Mouse (Mus musculus) embryonic facial prominence, embryonic 10.5 days (tissue): ENCODE results near the gene Rab6a. TPM values are rescaled to one million over a fixed set of nuclear protein-coding genes. Genes with fewer than 3 reads are reported as not detected.
"Not testable (repeated sequence)": the region's sequence is repeated elsewhere in the genome, so short reads cannot be mapped to it uniquely, and the experiment has no call there.

Experiments used
- DNase-seq: peaks from one replicate; pipeline ENCODE4 v3.0.0-alpha.2; 2017; ENCODE audit warnings: low spot score
- H3K27ac ChIP-seq: fragments of 300-500 bp; sonication (generic); replicated peaks from 2 replicates; pipeline ENCODE4 v1.5.1; 2016; ENCODE audit warnings: mild to moderate bottlenecking
- H3K27me3 ChIP-seq: fragments of 300-500 bp; sonication (generic); replicated peaks from 2 replicates; pipeline ENCODE4 v1.6.1; 2016; ENCODE audit warnings: low read depth, mild to moderate bottlenecking; ENCODE audit not compliant: poor library complexity, severe bottlenecking
- H3K36me3 ChIP-seq: fragments of 300-500 bp; sonication (generic); replicated peaks from 2 replicates; pipeline ENCODE4 v1.6.1; 2016; ENCODE audit warnings: mild to moderate bottlenecking, moderate library complexity
- H3K4me1 ChIP-seq: fragments of 300-500 bp; sonication (generic); 2 replicates; pipeline ENCODE4 v1.6.1; 2016
- H3K4me3 ChIP-seq: fragments of 300-500 bp; sonication (generic); 2 replicates; pipeline ENCODE4 v1.5.1; 2016; ENCODE audit warnings: mild to moderate bottlenecking, moderate library complexity
- H3K9me3 ChIP-seq: fragments of 300-500 bp; sonication (generic); 2 replicates; pipeline ENCODE4 v1.6.1; 2016; ENCODE audit warnings: mild to moderate bottlenecking
- WGBS: fragments of 180-500 bp; shearing (Covaris S2); methylation state at CpG from one replicate; pipeline ENCODE4 v1.1.7; 2016; 5-methylcytosine and 5-hydroxymethylcytosine counted together
- polyA plus RNA-seq: library from polyadenylated mRNA; unstranded; fragments of >200 nt; fragmentation: Nextera tagmentation; extraction: Ambion mirVana; gene quantifications from 2 replicates; pipeline ENCODE4 v1.2.1, GENCODE M21; 2016

Rab6a gene
- polyA plus RNA-seq = 92.1 and 92.3 TPM in 2 replicates

- peaks cover 25% of the 10 kb centered on the region for H3K4me1 ChIP-seq
- H3K4me3 ChIP-seq = peak within 1 kb of the TSS; percentile 100
- H3K27ac ChIP-seq = peak within 1 kb of the TSS; percentile 99
- no peaks in the 10 kb centered on the region for H3K9me3 ChIP-seq
- H3K36me3 ChIP-seq = no peaks in the 10 kb centered on the region
- under 1% methylated on average over 105 of the region's 105 CpGs for WGBS
- peak; percentile 99 for DNase-seq
- H3K27me3 ChIP-seq = no peaks in the 10 kb centered on the region
These were observed at the start of gene Rab6a for GRCm38 (mm10) chr7:100607214-100608129. Gene Rab6a (plus strand): TSS chr7:100607410.

- Histone ChIP-seq H3K27ac (no peak overlapping the region), H3K4me3 (no peak overlapping the region), H3K4me1 (peaks cover 6% of the 10 kb centered on the region), H3K36me3 (no peaks in the 10 kb centered on the region), H3K27me3 (no peaks in the 10 kb centered on the region), H3K9me3 (no peaks in the 10 kb centered on the region)
- 84% methylated on average over 4 of the region's 4 CpGs for WGBS
- DNase-seq = no peak
These were observed 47.9 kb upstream of the Rab6a start for GRCm38 (mm10) chr7:100559331-100559730.

- H3K4me1 ChIP-seq = no peaks in the 10 kb centered on the region
- H3K27me3 ChIP-seq = no peaks in the 10 kb centered on the region
- no peak overlapping the region for H3K27ac ChIP-seq
- WGBS = 77% methylated on average over 11 of the region's 11 CpGs
- H3K9me3 ChIP-seq = no peaks in the 10 kb centered on the region
- no peak for DNase-seq
- no peak overlapping the region for H3K4me3 ChIP-seq
- H3K36me3 ChIP-seq = peaks cover 8% of the 10 kb centered on the region; the same call in 1 of the 2 replicates
These were observed 45.2 kb upstream of the Rab6a start for GRCm38 (mm10) chr7:100561861-100562587.

- not testable (repeated sequence) for H3K9me3 ChIP-seq, H3K4me3 ChIP-seq, H3K4me1 ChIP-seq, DNase-seq, H3K27me3 ChIP-seq, H3K27ac ChIP-seq
- H3K36me3 ChIP-seq = peaks cover 20% of the 10 kb centered on the region
- WGBS = 79% methylated on average over 5 of the region's 5 CpGs
These were observed 40.0 kb upstream of the Rab6a start for GRCm38 (mm10) chr7:100567238-100567637.

- H3K9me3 ChIP-seq = no peaks in the 10 kb centered on the region; the same call in 1 of the 2 replicates
- no peak for DNase-seq
- H3K4me1 ChIP-seq = no peaks in the 10 kb centered on the region
- no peaks in the 10 kb centered on the region for H3K27me3 ChIP-seq
- H3K27ac ChIP-seq = no peak overlapping the region
- H3K36me3 ChIP-seq = peaks cover 15% of the 10 kb centered on the region
- H3K4me3 ChIP-seq = no peak overlapping the region
These were observed 37.3 kb upstream of the Rab6a start for GRCm38 (mm10) chr7:100569907-100570306.

GRCm38 (mm10) chr7:100570930-100571715, 36.1 kb upstream of the Rab6a start:
- Histone ChIP-seq H3K27me3 (no peaks in the 10 kb centered on the region), H3K9me3 (no peaks in the 10 kb centered on the region; the same call in 1 of the 2 replicates), H3K4me1 (no peaks in the 10 kb centered on the region), H3K27ac (no peak overlapping the region), H3K4me3 (no peak overlapping the region), H3K36me3 (peaks cover 12% of the 10 kb centered on the region)
- DNase-seq = no peak
- WGBS = 91% methylated on average over 3 of the region's 3 CpGs

GRCm38 (mm10) chr7:100572061-100572460, 35.1 kb upstream of the Rab6a start:
- Histone ChIP-seq H3K36me3 (peaks cover 11% of the 10 kb centered on the region), H3K9me3 (no peaks in the 10 kb centered on the region; the same call in 1 of the 2 replicates), H3K27ac (no peak overlapping the region), H3K4me3 (no peak overlapping the region), H3K27me3 (no peaks in the 10 kb centered on the region), H3K4me1 (no peaks in the 10 kb centered on the region)
- DNase-seq = no peak
- WGBS = 82% methylated on average over 4 of the region's 4 CpGs

GRCm38 (mm10) chr7:100572704-100573103, 34.5 kb upstream of the Rab6a start:
- Histone ChIP-seq H3K4me1 (no peaks in the 10 kb centered on the region), H3K27me3 (no peaks in the 10 kb centered on the region), H3K27ac (no peak overlapping the region), H3K36me3 (peaks cover 5% of the 10 kb centered on the region), H3K9me3 (no peaks in the 10 kb centered on the region), H3K4me3 (no peak overlapping the region)
- WGBS = 79% methylated on average over 4 of the region's 4 CpGs
- DNase-seq = no peak

- DNase-seq = no peak
- Histone ChIP-seq H3K36me3 (no peaks in the 10 kb centered on the region), H3K4me1 (peaks cover 3% of the 10 kb centered on the region), H3K27me3 (no peaks in the 10 kb centered on the region), H3K9me3 (no peaks in the 10 kb centered on the region), H3K27ac (no peak overlapping the region), H3K4me3 (no peak overlapping the region)
- 86% methylated on average over 2 of the region's 2 CpGs for WGBS
These were observed 28.4 kb upstream of the Rab6a start for GRCm38 (mm10) chr7:100578794-100579193.

- Histone ChIP-seq H3K9me3 (no peaks in the 10 kb centered on the region), H3K27ac (no peak overlapping the region), H3K36me3 (no peaks in the 10 kb centered on the region), H3K27me3 (no peaks in the 10 kb centered on the region), H3K4me1 (peaks cover 3% of the 10 kb centered on the region), H3K4me3 (peak overlapping the region; percentile 70)
- 41% methylated on average over 7 of the region's 7 CpGs for WGBS
- no peak for DNase-seq
These were observed 25.0 kb upstream of the Rab6a start for GRCm38 (mm10) chr7:100582235-100582634.

GRCm38 (mm10) chr7:100582727-100583236, 24.4 kb upstream of the Rab6a start:
- peak; percentile 89 for DNase-seq
- Histone ChIP-seq H3K27me3 (no peaks in the 10 kb centered on the region), H3K9me3 (no peaks in the 10 kb centered on the region), H3K4me3 (peak overlapping the region; percentile 70), H3K36me3 (no peaks in the 10 kb centered on the region), H3K27ac (peak overlapping the region; percentile 95), H3K4me1 (peaks cover 3% of the 10 kb centered on the region)
- WGBS = under 1% methylated on average over 31 of the region's 31 CpGs

GRCm38 (mm10) chr7:100589816-100590215, 17.4 kb upstream of the Rab6a start:
- H3K27ac ChIP-seq = no peak overlapping the region
- H3K27me3 ChIP-seq = no peaks in the 10 kb centered on the region
- WGBS = 77% methylated on average over 1 of the region's 1 CpGs
- no peak overlapping the region for H3K4me3 ChIP-seq
- peaks cover 4% of the 10 kb centered on the region; the same call in 1 of the 2 replicates for H3K4me1 ChIP-seq
- DNase-seq = no peak
- H3K9me3 ChIP-seq = no peaks in the 10 kb centered on the region
- no peaks in the 10 kb centered on the region for H3K36me3 ChIP-seq
